Mouse (Mus musculus) cerebellum, adult 2 months (tissue): ENCODE measurements around the gene Rhoa. TPM values are rescaled to one million over a fixed set of nuclear protein-coding genes. Genes with fewer than 3 reads are reported as not detected.
"Not testable (repeated sequence)": the region's sequence is repeated elsewhere in the genome, so short reads cannot be mapped to it uniquely, and the experiment has no call there.

Source experiments
- DNase-seq, 2 experiments: peaks; one replicate each; pipeline ENCODE4 v3.0.0; 2021
- H3K27ac ChIP-seq: fragments of 200-500 bp; 2 replicates; pipeline ENCODE4 v1.5.1; 2012; ENCODE audit warnings: low read length, control low read depth, inconsistent platforms; ENCODE audit not compliant: insufficient read depth
- H3K27me3 ChIP-seq: fragments of 200-500 bp; 2 replicates; pipeline ENCODE4 v1.6.1; 2012; ENCODE audit warnings: inconsistent platforms, mild to moderate bottlenecking, low read length, moderate library complexity; ENCODE audit not compliant: control insufficient read depth, insufficient read depth
- H3K4me1 ChIP-seq: fragments of 200-500 bp; 2 replicates; pipeline ENCODE4 v1.6.1; 2011; ENCODE audit warnings: low read length; ENCODE audit not compliant: control insufficient read depth, insufficient read depth
- H3K4me3 ChIP-seq: fragments of 200-500 bp; replicated peaks from 2 replicates; pipeline ENCODE3; 2011; ENCODE audit warnings: mild to moderate bottlenecking, low read depth, low read length, control low read depth; ENCODE audit not compliant: insufficient read depth
- CTCF ChIP-seq: fragments of 200-500 bp; IDR thresholded peaks from 2 replicates; pipeline ENCODE4 v1.5.1; 2011; ENCODE audit warnings: low read depth, mild to moderate bottlenecking, control low read depth, low read length, moderate library complexity, borderline replicate concordance; ENCODE audit not compliant: insufficient read depth
- POLR2A ChIP-seq: fragments of 200-500 bp; IDR thresholded peaks from 2 replicates; pipeline ENCODE4 v1.6.1; 2011; ENCODE audit warnings: low read length, control low read depth, borderline replicate concordance; ENCODE audit not compliant: insufficient read depth
- WGBS: fragments of 180-500 bp; shearing (Covaris S2); methylation state at CpG from one replicate; pipeline ENCODE4 v1.1.7; 2018; 5-methylcytosine and 5-hydroxymethylcytosine counted together
- polyA plus RNA-seq: library from polyadenylated mRNA; depleted of rRNA; stranded (reverse); fragments of >200 nt; gene quantifications from 2 replicates; pipeline ENCODE4 v1.2.3, GENCODE M21; 2012

Rhoa gene
- polyA plus RNA-seq, 1 experiment = 201 TPM

DNA sequence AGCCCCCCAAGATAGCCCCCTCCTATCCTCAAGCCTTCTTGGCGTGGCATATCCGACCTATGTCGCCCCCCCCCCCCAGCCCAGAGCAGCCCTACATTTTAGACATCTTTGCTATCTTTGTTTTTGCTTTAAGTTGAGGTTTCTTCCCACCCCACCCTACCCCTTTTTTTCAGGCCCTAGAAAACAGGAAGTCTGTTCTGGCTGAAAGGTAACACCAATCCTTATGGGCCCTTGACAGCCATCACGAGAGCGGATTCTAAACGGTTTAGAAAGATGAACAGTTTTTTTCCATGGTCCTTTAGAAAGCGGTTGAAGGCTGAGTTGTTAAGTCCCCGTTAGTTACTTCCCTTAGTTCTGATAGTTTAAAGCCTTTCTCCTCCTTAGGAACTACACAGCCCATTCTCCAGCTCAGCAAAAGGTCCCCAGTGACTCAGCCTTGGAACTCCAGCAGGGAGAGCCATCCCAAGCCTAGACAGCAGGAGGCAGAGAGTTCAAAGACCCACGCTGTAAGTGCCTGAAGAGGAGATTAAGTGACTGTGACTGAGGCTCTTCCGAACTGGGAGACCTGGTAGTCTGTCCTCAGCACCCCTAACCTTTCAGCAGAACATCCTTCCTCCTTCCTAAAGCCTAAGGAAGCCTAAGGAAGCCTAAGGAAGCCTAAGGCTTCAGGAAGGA is 39.5 kb upstream of the Rhoa start:
- Histone ChIP-seq H3K27ac (no peak overlapping the region), H3K27me3 (no peaks in the 10 kb centered on the region), H3K4me1 (peaks cover 9% of the 10 kb centered on the region; the same call in 1 of the 2 replicates), H3K4me3 (no peak overlapping the region)
- TF ChIP-seq CTCF (no peak), POLR2A (no peak)
- no peak for DNase-seq
- WGBS = 77% methylated on average over 10 of the region's 10 CpGs

DNA sequence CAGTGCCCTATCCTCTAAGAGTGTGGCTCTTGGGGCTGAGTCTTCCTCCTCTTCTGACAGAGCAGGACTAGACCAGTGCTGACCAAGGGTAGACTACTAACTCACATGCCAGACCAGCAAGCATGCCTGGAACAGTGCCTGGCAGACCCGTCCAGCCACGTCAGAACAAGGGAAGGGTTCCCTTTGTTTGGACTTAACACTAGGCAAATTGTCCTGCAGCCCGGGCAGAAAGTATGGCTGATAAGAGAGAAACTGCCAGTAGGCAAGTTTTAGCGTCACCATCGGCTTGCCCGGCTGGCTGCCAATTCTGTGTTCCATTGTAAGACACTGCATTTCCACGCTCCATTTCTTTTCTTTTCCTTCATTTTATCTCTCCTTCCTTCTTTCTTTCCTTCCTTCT is 38.2 kb upstream of the Rhoa start:
- no peak for DNase-seq
- Histone ChIP-seq H3K27me3 (no peaks in the 10 kb centered on the region), H3K4me1 (no peaks in the 10 kb centered on the region; the same call in 1 of the 2 replicates), H3K4me3 (no peak overlapping the region), H3K27ac (no peak overlapping the region)
- TF ChIP-seq CTCF (no peak), POLR2A (no peak)
- WGBS = 61% methylated on average over 7 of the region's 7 CpGs

DNA sequence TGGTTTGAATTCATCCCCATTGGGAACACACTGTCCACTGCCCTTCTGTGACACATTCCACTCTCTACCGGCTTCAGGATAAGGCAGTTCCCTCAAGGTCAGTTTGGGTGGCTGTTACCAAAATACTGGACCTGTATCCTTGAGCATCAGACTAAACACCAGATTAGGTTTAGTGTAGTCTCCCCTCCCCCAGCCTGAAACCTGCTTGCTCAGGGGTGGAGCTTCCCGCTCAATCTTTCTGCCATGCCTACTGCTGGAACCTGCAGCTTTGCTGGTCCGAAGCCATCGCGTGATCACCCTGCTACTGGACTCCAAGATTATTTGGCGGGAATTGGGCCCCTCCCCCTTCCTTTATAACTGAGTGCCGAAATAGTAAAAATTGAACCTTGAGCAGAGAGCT is 37.2 kb upstream of the Rhoa start:
- not testable (repeated sequence) for H3K27ac ChIP-seq, H3K4me3 ChIP-seq, H3K27me3 ChIP-seq, DNase-seq, H3K4me1 ChIP-seq
- 74% methylated on average over 7 of the region's 7 CpGs for WGBS

DNA sequence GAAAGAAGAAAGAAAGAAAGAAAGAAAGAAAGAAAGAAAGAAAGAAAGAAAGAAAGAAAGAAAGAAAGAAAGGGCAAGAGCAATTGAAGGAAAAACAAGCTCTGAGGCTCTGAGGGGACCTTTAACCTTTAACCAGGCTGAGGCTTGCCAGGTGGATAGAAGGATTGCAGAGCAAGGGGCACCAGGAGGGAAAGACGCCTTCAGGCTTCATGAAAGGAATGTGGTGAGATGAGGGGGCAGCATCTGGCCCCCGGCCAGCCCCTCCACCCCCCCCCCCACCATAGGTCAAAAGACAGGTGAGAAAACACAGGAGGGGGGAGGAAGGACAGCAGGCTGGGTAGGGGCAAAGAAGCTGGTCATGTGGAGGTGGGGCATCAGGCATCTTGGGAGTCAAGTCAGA is 34.0 kb upstream of the Rhoa start:
- DNase-seq = no peak
- Histone ChIP-seq H3K4me3 (no peak overlapping the region), H3K4me1 (no peaks in the 10 kb centered on the region), H3K27me3 (no peaks in the 10 kb centered on the region), H3K27ac (no peak overlapping the region)
- WGBS = 46% methylated on average over 2 of the region's 2 CpGs
- no peak for TF ChIP-seq CTCF
- no peak for TF ChIP-seq POLR2A

DNA sequence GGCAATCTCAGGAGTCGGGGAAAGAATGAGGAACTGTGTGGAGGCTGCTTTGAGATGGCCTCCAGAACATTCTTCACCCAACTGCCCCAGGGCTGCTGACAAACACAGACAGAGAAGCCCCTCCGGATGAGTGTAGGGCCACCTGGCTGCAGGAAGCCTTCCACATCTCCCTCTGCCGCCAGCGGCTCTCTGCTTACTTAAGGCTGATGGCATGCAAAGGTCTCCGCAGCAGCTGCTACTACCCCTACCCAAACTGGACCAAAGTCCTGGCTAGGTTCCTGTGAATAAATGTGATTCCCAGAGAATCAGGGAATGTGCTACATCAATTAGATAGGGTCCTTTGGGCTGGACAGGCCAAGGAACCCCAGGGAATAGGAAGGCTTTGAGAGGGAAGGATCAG is 33.2 kb upstream of the Rhoa start:
- no peak overlapping the region for H3K27ac ChIP-seq
- H3K27me3 ChIP-seq = no peaks in the 10 kb centered on the region
- no peak for DNase-seq
- TF ChIP-seq CTCF (no peak), POLR2A (no peak)
- H3K4me3 ChIP-seq = no peak overlapping the region
- H3K4me1 ChIP-seq = no peaks in the 10 kb centered on the region
- 71% methylated on average over 5 of the region's 5 CpGs for WGBS

DNA sequence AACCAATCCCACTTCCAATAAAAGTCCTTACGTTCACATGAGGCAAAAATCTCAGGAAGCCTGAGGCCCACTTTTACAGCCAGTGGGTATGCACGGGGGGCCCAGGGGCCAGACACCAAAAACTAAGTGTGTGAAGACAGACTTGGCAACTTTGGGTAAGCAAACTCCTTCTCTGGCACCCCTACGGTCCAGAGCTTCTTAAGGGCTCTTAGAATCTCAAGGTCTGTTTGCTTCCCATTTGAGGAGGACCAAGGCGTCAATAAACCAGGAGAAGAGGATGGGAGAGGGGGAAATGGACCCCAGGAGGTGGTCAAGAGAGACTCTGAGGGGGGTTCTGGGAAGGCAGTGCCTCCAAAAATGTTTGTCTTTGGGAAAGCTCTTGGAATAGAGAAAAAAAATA is 32.4 kb upstream of the Rhoa start:
- Histone ChIP-seq H3K27me3 (no peaks in the 10 kb centered on the region), H3K4me3 (no peak overlapping the region), H3K4me1 (no peaks in the 10 kb centered on the region), H3K27ac (no peak overlapping the region)
- no peak for DNase-seq
- TF ChIP-seq CTCF (no peak), POLR2A (no peak)
- 78% methylated on average over 4 of the region's 4 CpGs for WGBS

DNA sequence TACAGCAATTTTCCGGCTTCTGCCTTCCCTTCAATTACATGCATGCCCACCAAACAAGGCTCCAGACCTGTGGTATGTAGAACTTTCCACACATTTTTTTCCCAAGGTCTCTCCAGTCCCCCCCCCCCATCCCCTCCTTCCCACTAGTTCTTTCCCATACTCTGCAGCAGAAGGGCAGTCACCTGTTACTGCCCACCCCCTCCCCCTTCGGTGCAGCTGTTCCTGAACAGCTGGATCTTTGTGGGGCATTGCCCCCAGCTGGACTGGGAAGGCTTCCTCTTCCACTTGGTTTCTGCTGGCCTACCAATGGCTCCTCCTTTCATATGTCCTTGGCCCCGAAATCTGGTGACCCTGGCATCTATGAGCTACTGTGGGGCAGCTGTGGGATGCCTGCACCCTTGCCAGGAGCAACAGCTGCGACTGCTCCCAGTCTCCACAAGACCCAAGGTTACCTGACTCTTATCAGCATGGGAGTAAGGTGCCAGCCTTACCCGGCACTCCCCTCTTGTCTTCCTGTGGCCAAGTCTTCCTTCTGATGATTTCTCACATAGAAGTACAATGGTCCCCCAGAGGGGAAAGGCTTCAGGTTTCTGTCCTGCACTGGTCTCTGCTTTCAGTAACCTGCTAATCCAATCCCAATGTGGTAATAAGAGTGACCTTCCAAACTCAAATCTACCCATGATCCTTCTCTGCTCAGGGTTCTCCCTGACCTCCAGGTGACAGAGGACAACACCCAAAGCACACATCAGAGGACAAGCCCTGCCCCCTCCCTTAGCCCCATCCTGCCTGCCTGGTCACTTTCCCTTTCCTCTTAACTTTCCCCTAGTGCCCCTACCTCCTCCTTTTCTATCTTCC is 31.2 kb upstream of the Rhoa start:
- H3K27ac ChIP-seq = no peak overlapping the region
- H3K4me1 ChIP-seq = no peaks in the 10 kb centered on the region
- no peak for DNase-seq
- no peaks in the 10 kb centered on the region for H3K27me3 ChIP-seq
- WGBS = 52% methylated on average over 5 of the region's 5 CpGs
- no peak for TF ChIP-seq CTCF
- no peak for TF ChIP-seq POLR2A
- no peak overlapping the region for H3K4me3 ChIP-seq

DNA sequence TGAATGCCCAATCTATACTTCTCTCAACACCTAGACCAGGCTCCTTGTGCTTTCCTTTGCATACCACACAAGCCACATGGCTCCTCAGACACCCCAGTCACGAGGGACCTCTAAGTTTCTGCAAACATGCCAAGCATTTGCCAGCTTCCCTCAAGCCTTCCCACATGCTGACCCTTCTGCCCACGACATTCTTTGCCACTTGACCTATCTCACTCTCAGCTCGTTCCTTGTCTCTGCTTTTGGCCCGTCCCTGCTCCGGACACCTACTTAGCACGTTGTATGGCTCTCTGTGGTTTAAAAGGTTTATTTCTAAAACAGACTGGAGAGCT is 30.6 kb upstream of the Rhoa start:
- Histone ChIP-seq H3K27me3 (no peaks in the 10 kb centered on the region), H3K4me3 (no peak overlapping the region), H3K4me1 (no peaks in the 10 kb centered on the region), H3K27ac (no peak overlapping the region)
- WGBS = 58% methylated on average over 6 of the region's 6 CpGs
- DNase-seq = no peak
- TF ChIP-seq POLR2A = no peak
- TF ChIP-seq CTCF = no peak
